Mouse (Mus musculus) bone marrow, adult 2 months (tissue): ENCODE results near the gene Cnpy2.

ENCODE experiments used
- CTCF ChIP-seq: fragments of 200-500 bp; IDR thresholded peaks from 2 replicates; pipeline ENCODE4 v1.5.1; 2011; ENCODE audit warnings: low read length, control low read depth; ENCODE audit not compliant: control insufficient read depth, insufficient read depth
- POLR2A ChIP-seq: fragments of 200-500 bp; IDR thresholded peaks from 2 replicates; pipeline ENCODE4 v1.6.1; 2011; ENCODE audit warnings: low read depth, mild to moderate bottlenecking, control low read depth, low read length, borderline replicate concordance; ENCODE audit not compliant: control insufficient read depth

DNA sequence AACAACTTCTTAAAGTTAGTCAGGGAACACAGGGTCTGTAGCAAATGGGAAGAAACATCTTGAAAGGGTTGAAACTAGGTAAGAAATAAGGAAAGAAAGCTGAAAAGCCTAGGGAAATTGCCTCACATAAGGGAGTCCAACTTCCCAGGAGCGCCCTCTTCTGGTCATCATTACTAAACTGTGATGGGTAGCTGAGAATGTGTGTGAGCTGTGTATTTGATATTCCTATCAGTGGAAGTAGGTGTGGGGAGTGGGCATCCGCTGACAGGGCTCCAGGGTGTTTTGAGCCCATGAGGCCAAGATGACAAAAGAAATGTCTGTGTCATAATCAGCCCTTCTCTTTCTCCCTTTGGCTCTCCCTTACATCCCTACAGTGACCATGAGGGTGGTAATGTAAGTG, 36.5 kb downstream of the Cnpy2 start:
- TF ChIP-seq CTCF = no peak
- TF ChIP-seq POLR2A = no peak
